Mouse (Mus musculus) MEL (cell line): Measurements from ENCODE around the gene Oprm1. TPM values are rescaled to one million over a fixed set of nuclear protein-coding genes. Genes with fewer than 3 reads are reported as not detected.

ENCODE experiments used
- DNase-seq: peaks from one replicate; pipeline ENCODE4 v3.0.0; 2011; ENCODE audit warnings: low read depth, low spot score
- H3K27ac ChIP-seq: 2 replicates; pipeline ENCODE4 v1.5.1; 2012; ENCODE audit warnings: low read depth, mild to moderate bottlenecking, control low read depth, low read length, moderate library complexity; ENCODE audit not compliant: control insufficient read depth
- H3K27me3 ChIP-seq, 2 experiments: fragments of 150-350 bp in 1 of 2; sonication (generic) in 1 of 2; 2 replicates each; pipeline ENCODE4 v1.6.1; 2012; ENCODE audit warnings: low read length in 2 of 2, mild to moderate bottlenecking in 2 of 2, improper control_type of control experiment in 1 of 2, moderate library complexity in 1 of 2; ENCODE audit not compliant: insufficient read depth in 2 of 2, control insufficient read depth in 1 of 2
- H3K36me3 ChIP-seq, 2 experiments: 2 replicates each; pipeline ENCODE4 v1.6.1; 2012 to 2014; ENCODE audit warnings: low read length in 2 of 2, improper control_type of control experiment in 1 of 2, inconsistent platforms in 1 of 2, mild to moderate bottlenecking in 1 of 2; ENCODE audit not compliant: insufficient read depth in 2 of 2, control insufficient read depth in 1 of 2
- H3K4me1 ChIP-seq, 2 experiments: fragments of 150-350 bp in 1 of 2; sonication (generic) in 1 of 2; 2 replicates each; pipeline ENCODE4 v1.6.1; 2012; ENCODE audit warnings: low read length in 2 of 2, improper control_type of control experiment in 1 of 2, mild to moderate bottlenecking in 1 of 2; ENCODE audit not compliant: insufficient read depth in 2 of 2, control insufficient read depth in 1 of 2
- H3K4me3 ChIP-seq, 2 experiments: fragments of 150-350 bp in 1 of 2; sonication (generic) in 1 of 2; 2 replicates each; pipeline ENCODE4 v1.5.1; 2012; ENCODE audit warnings: low read depth in 2 of 2, low read length in 2 of 2, mild to moderate bottlenecking in 2 of 2, moderate library complexity in 2 of 2, control low read depth in 1 of 2, improper control_type of control experiment in 1 of 2; ENCODE audit not compliant: control insufficient read depth in 1 of 2, insufficient read depth in 1 of 2
- H3K79me2 ChIP-seq: 2 replicates; pipeline ENCODE4 v1.6.1; 2012; ENCODE audit warnings: mild to moderate bottlenecking, low read length, moderate library complexity; ENCODE audit not compliant: control insufficient read depth, poor library complexity, insufficient read depth
- H3K9ac ChIP-seq: 2 replicates; pipeline ENCODE4 v1.6.1; 2012; ENCODE audit warnings: low read depth, mild to moderate bottlenecking, control low read depth, low read length, moderate library complexity; ENCODE audit not compliant: control insufficient read depth, poor library complexity, severe bottlenecking
- H3K9me3 ChIP-seq: fragments of 150-350 bp; sonication (generic); replicated peaks from 2 replicates; pipeline ENCODE4 v1.6.1; 2012; ENCODE audit warnings: mild to moderate bottlenecking, low read length, improper control_type of control experiment, moderate library complexity; ENCODE audit not compliant: insufficient read depth
- BHLHE40 ChIP-seq: IDR thresholded peaks from 2 replicates; pipeline ENCODE4 v1.6.1; 2012; ENCODE audit warnings: low read depth, mild to moderate bottlenecking, inconsistent platforms, low read length, improper control_type of control experiment, borderline replicate concordance
- CHD1 ChIP-seq: IDR thresholded peaks from 2 replicates; pipeline ENCODE4 v1.6.1; 2012; ENCODE audit warnings: low read depth, mild to moderate bottlenecking, inconsistent platforms, low read length, improper control_type of control experiment
- CHD2 ChIP-seq: IDR thresholded peaks from 2 replicates; pipeline ENCODE4 v1.6.1; 2011; ENCODE audit warnings: low read length, improper control_type of control experiment
- CTCF ChIP-seq, 3 experiments: IDR thresholded peaks in 2 of 3; conservative IDR thresholded peaks in 1 of 3; 2 replicates each; pipeline ENCODE4 v1.5.1; 2011 to 2012; ENCODE audit warnings: low read length in 3 of 3, low read depth in 2 of 3, mild to moderate bottlenecking in 2 of 3, improper control_type of control experiment in 1 of 3, inconsistent platforms in 1 of 3, mixed read lengths in 1 of 3, moderate library complexity in 1 of 3; ENCODE audit not compliant: control insufficient read depth in 1 of 3, insufficient read depth in 1 of 3, poor library complexity in 1 of 3, severe bottlenecking in 1 of 3
- E2F4 ChIP-seq: IDR thresholded peaks from 2 replicates; pipeline ENCODE4 v1.6.1; 2011; ENCODE audit warnings: low read depth, low read length, improper control_type of control experiment, borderline replicate concordance
- ETS1 ChIP-seq: IDR thresholded peaks from 2 replicates; pipeline ENCODE4 v1.6.1; 2012; ENCODE audit warnings: low read depth, mild to moderate bottlenecking, inconsistent platforms, low read length, improper control_type of control experiment, moderate library complexity
- HCFC1 ChIP-seq: IDR thresholded peaks from 2 replicates; pipeline ENCODE4 v1.6.1; 2012; ENCODE audit warnings: low read depth, mild to moderate bottlenecking, inconsistent platforms, low read length, improper control_type of control experiment, moderate library complexity
- KAT2A ChIP-seq: conservative IDR thresholded peaks from 2 replicates; pipeline ENCODE4 v1.6.1; 2012; ENCODE audit warnings: low read depth, low read length, improper control_type of control experiment, inconsistent platforms
- MAFK ChIP-seq: IDR thresholded peaks from 2 replicates; pipeline ENCODE4 v1.6.1; 2011; ENCODE audit warnings: low read depth, mild to moderate bottlenecking, low read length, improper control_type of control experiment, borderline replicate concordance
- MAX ChIP-seq: IDR thresholded peaks from 2 replicates; pipeline ENCODE4 v1.6.1; 2011; ENCODE audit warnings: low read length, improper control_type of control experiment
- MXI1 ChIP-seq: IDR thresholded peaks from 2 replicates; pipeline ENCODE4 v1.6.1; 2011; ENCODE audit warnings: mild to moderate bottlenecking, low read depth, low read length, improper control_type of control experiment
- MYC ChIP-seq: IDR thresholded peaks from 2 replicates; pipeline ENCODE4 v1.6.1; 2011; ENCODE audit warnings: low read depth, mild to moderate bottlenecking, low read length, improper control_type of control experiment, moderate library complexity
- NELFE ChIP-seq: IDR thresholded peaks from 2 replicates; pipeline ENCODE4 v1.6.1; 2011; ENCODE audit warnings: low read depth, low read length, improper control_type of control experiment
- POLR2A ChIP-seq, 2 experiments: IDR thresholded peaks; 2 replicates each; pipeline ENCODE4 v1.6.1; 2011 to 2012; ENCODE audit warnings: low read length in 2 of 2, mild to moderate bottlenecking in 2 of 2, control low read depth in 1 of 2, improper control_type of control experiment in 1 of 2, low read depth in 1 of 2, moderate library complexity in 1 of 2; ENCODE audit not compliant: control insufficient read depth in 1 of 2, insufficient read depth in 1 of 2, poor library complexity in 1 of 2
- POLR2AphosphoS5 ChIP-seq: IDR thresholded peaks from 2 replicates; pipeline ENCODE4 v1.6.1; 2012; ENCODE audit warnings: low read depth, borderline replicate concordance, mild to moderate bottlenecking, inconsistent platforms, low read length, moderate library complexity, mixed read lengths
- RCOR1 ChIP-seq: IDR thresholded peaks from 2 replicates; pipeline ENCODE4 v1.6.1; 2012; ENCODE audit warnings: low read depth, mild to moderate bottlenecking, inconsistent platforms, low read length, improper control_type of control experiment
- TBP ChIP-seq: IDR thresholded peaks from 2 replicates; pipeline ENCODE4 v1.8.0; 2011; ENCODE audit warnings: low read depth, low read length, improper control_type of control experiment
- TCF12 ChIP-seq: IDR thresholded peaks from 2 replicates; pipeline ENCODE4 v1.6.1; 2014; ENCODE audit warnings: low read depth, mild to moderate bottlenecking, inconsistent platforms, low read length, improper control_type of control experiment, moderate library complexity
- UBTF ChIP-seq: IDR thresholded peaks from 2 replicates; pipeline ENCODE4 v1.6.1; 2012; ENCODE audit warnings: low read depth, mild to moderate bottlenecking, inconsistent platforms, low read length, improper control_type of control experiment, moderate library complexity, borderline replicate concordance; ENCODE audit not compliant: insufficient read depth
- USF2 ChIP-seq, 2 experiments: IDR thresholded peaks; 2 replicates each; pipeline ENCODE4 v1.6.1; 2011 to 2012; ENCODE audit warnings: improper control_type of control experiment in 2 of 2, low read length in 2 of 2, borderline replicate concordance in 1 of 2, inconsistent platforms in 1 of 2, low read depth in 1 of 2, mild to moderate bottlenecking in 1 of 2; ENCODE audit not compliant: insufficient read depth in 1 of 2
- ZC3H11A ChIP-seq: IDR thresholded peaks from 2 replicates; pipeline ENCODE4 v1.6.1; 2012; ENCODE audit warnings: low read depth, mild to moderate bottlenecking, inconsistent platforms, low read length, improper control_type of control experiment
- ZKSCAN1 ChIP-seq: IDR thresholded peaks from 2 replicates; pipeline ENCODE4 v1.6.1; 2012; ENCODE audit warnings: low read depth, mild to moderate bottlenecking, inconsistent platforms, low read length, improper control_type of control experiment, moderate library complexity
- ZNF384 ChIP-seq: IDR thresholded peaks from 2 replicates; pipeline ENCODE4 v1.6.1; 2012; ENCODE audit warnings: low read depth, mild to moderate bottlenecking, inconsistent platforms, low read length, improper control_type of control experiment
- polyA plus RNA-seq, 2 experiments: library from polyadenylated mRNA; stranded (reverse) in 1 of 2; unstranded in 1 of 2; fragments of >175 nt in 1 of 2; fragments of >200 nt in 1 of 2; gene quantifications; 2 replicates each; pipeline versions ENCODE4 v1.2.1 to v1.2.4; 2012; ENCODE audit warnings: low replicate concordance in 2 of 2, low read depth in 1 of 2; ENCODE audit not compliant: insufficient read length in 2 of 2, insufficient read depth in 1 of 2, missing spikeins in 1 of 2
- total RNA-seq: library from RNA; depleted of rRNA; stranded (reverse); fragments of 300-350 nt; gene quantifications from 2 replicates; pipeline ENCODE4 v1.2.3, GENCODE M21; 2012

The Oprm1 gene
- total and polyA plus RNA-seq, 3 experiments = not detected

GRCm38 (mm10) chr10:6977843-6978242 is 219.5 kb downstream of the Oprm1 start:
- DNase-seq = no peak
- H3K79me2 ChIP-seq = no peaks in the 10 kb centered on the region
- H3K36me3 ChIP-seq = no peaks in the 10 kb centered on the region
- H3K27ac ChIP-seq = no peak overlapping the region
- H3K27me3 ChIP-seq = no peaks in the 10 kb centered on the region
- no peak overlapping the region for H3K9ac ChIP-seq
- H3K4me3 ChIP-seq = no peak overlapping the region
- H3K4me1 ChIP-seq = no peaks in the 10 kb centered on the region
- no peak for TF ChIP-seq ZC3H11A
- no peak for TF ChIP-seq RCOR1
- no peak for TF ChIP-seq MAFK
- no peak for TF ChIP-seq NELFE
- H3K9me3 ChIP-seq = no peaks in the 10 kb centered on the region

GRCm38 (mm10) chr10:6978733-6979132 is 220.4 kb downstream of the Oprm1 start:
- DNase-seq = no peak
- no peaks in the 10 kb centered on the region for H3K9me3 ChIP-seq
- TF ChIP-seq POLR2A (IDR thresholded peaks at IDR 0.05; ENCODE audit: control insufficient read depth in 1 of 2, insufficient read depth in 1 of 2, low read depth in 1 of 2, low read length in 2 of 2, poor library complexity in 1 of 2) (no peak), CTCF (IDR thresholded peaks at IDR 0.05 in 2 of 3, conservative IDR thresholded peaks at IDR 0.05 in 1 of 3; ENCODE audit: control insufficient read depth in 1 of 3, insufficient read depth in 1 of 3, low read depth in 2 of 3, low read length in 3 of 3, poor library complexity in 1 of 3, severe bottlenecking in 1 of 3) (no peak), E2F4 (no peak), BHLHE40 (no peak), POLR2AphosphoS5 (no peak), ZC3H11A (no peak), MAX (no peak), CHD1 (no peak), TBP (no peak), CHD2 (no peak), ETS1 (no peak)
- H3K4me3 ChIP-seq = no peak overlapping the region
- H3K27ac ChIP-seq = no peak overlapping the region
- H3K27me3 ChIP-seq = no peaks in the 10 kb centered on the region
- H3K79me2 ChIP-seq = no peaks in the 10 kb centered on the region
- H3K9ac ChIP-seq = no peak overlapping the region
- H3K36me3 ChIP-seq = no peaks in the 10 kb centered on the region
- H3K4me1 ChIP-seq = no peaks in the 10 kb centered on the region

GRCm38 (mm10) chr10:6979216-6979615 is 220.9 kb downstream of the Oprm1 start:
- H3K79me2 ChIP-seq = no peaks in the 10 kb centered on the region
- no peak overlapping the region for H3K27ac ChIP-seq
- H3K27me3 ChIP-seq = no peaks in the 10 kb centered on the region
- TF ChIP-seq MAX (no peak), KAT2A (no peak), TCF12 (no peak), NELFE (no peak), USF2 (IDR thresholded peaks at IDR 0.05; ENCODE audit: borderline replicate concordance in 1 of 2, insufficient read depth in 1 of 2, low read depth in 1 of 2, low read length in 2 of 2) (no peak), POLR2A (IDR thresholded peaks at IDR 0.05; ENCODE audit: control insufficient read depth in 1 of 2, insufficient read depth in 1 of 2, low read depth in 1 of 2, low read length in 2 of 2, poor library complexity in 1 of 2) (no peak), ZNF384 (no peak), MYC (no peak), CHD2 (no peak), POLR2AphosphoS5 (no peak), UBTF (no peak), BHLHE40 (no peak), MAFK (no peak), HCFC1 (no peak), RCOR1 (no peak), ZKSCAN1 (no peak), MXI1 (no peak)
- no peak for DNase-seq
- no peaks in the 10 kb centered on the region for H3K9me3 ChIP-seq
- H3K4me3 ChIP-seq = no peak overlapping the region
- H3K4me1 ChIP-seq = no peaks in the 10 kb centered on the region
- H3K9ac ChIP-seq = no peak overlapping the region
- H3K36me3 ChIP-seq = no peaks in the 10 kb centered on the region
